Mouse (Mus musculus) embryo, embryonic 9.5 days (tissue): ENCODE measurements around the gene Mical2.

Source experiments
- DNase-seq: peaks from one replicate; pipeline ENCODE4 v3.0.0-alpha.2; 2017; ENCODE audit errors: extremely low spot score

Gene Mical2

DNA sequence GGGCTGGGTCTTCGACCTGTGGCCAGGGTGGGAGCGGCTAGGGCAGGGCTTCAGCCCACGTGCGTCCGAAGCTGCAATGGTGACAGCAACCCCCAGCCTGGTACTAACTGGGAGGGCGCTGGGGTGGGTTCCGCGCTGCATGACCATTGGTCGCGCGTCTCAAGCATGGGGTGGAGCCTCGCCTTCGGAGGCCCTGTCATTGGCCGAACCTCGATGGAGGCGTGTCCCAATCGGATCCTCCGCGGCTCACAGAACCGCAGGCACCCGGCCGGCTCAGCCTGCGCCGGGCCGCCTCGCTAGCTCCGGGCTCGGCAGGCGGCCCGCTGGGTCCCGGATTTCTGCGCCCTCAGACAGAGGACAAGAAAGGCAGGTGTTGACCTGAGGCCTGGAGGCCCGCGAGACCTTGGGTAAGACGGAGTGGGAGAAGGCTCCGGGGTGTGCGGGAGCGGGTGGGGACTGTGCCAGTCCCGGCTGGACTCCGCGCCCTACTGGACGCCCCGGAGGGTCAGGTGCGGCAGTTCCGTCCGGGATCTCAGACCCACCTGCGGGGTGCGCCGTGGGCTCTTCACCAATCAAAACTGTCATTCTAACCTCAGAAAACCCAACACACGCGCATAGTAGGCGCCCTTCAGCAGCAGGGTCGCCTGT, at the start of gene Mical2:
Gene Mical2, plus strand, starts transcription at position 242 of the 648 bp plus-strand sequence.
- DNase-seq = peak; percentile 87

DNA sequence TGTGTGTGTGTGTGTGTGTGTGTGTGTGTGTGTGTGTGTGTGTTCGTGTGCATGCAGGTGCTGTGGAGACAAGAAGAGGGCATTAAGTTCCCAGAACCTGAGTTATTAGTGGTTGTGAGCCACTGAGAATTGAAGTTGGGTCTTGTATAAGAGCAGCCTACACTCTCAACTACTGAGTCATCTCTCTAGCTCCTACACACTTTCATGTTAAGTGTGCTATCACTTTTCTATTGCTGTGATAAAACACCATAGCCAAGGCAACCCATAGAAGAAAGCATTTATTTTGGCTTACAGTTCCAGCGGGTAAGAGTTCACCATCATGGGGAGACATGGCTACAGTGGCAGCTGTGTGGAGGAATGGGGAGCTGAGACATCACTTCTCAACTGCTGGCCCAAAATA, 49.0 kb upstream of the Mical2 start:
- no peak for DNase-seq

DNA sequence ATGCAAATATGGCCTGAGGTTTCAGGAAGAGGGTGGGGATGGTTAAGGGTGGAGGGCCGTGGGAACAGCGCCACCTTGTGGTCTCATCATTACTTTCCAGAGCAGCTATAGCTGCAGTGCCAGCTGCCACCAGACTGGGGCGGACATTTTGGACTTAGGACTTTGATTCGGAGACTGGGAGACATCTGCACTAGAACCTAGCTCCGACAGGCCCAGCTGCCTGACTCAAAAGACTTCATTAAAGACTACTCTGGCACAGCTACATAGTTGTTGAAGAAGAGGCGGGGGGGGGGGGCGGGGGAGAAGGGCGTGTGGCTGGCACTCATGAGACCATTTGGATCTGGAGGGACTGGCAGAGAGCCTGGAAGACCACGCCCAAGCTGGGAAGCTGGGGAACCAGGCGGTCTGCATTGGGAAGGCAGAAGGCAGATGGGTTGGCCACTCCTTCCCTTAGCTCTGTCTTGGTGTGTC, 45.4 kb upstream of the Mical2 start:
- peak; percentile 83 for DNase-seq

DNA sequence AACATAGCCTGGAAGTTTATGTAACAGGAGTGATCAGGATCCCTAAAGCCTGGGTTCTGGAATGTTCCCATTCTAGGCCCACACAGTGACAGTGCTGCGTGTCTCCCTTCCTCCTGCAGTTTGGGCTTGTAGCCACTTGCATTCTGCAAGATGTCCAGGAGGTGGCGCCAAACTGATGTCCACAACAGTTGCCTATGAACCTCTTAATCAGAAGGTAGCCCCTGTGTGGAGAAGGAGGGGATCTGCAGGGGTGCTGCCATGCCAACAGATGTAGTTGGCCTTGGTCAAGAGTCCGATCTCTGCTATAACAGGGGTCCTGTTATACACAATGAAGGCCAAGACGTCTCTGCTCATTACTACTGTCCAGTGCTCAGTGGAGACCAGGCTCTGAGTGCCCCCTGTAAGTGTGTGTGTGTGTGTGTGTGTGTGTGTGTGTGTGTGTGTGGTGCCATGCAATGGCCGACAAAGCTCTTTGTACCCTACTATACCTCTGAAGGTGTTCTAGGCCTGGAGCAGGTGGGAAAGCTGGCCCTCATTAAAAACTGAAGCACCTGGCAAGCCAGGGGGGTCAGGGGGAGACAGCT, 42.3 kb upstream of the Mical2 start:
- peak; percentile 81 for DNase-seq

DNA sequence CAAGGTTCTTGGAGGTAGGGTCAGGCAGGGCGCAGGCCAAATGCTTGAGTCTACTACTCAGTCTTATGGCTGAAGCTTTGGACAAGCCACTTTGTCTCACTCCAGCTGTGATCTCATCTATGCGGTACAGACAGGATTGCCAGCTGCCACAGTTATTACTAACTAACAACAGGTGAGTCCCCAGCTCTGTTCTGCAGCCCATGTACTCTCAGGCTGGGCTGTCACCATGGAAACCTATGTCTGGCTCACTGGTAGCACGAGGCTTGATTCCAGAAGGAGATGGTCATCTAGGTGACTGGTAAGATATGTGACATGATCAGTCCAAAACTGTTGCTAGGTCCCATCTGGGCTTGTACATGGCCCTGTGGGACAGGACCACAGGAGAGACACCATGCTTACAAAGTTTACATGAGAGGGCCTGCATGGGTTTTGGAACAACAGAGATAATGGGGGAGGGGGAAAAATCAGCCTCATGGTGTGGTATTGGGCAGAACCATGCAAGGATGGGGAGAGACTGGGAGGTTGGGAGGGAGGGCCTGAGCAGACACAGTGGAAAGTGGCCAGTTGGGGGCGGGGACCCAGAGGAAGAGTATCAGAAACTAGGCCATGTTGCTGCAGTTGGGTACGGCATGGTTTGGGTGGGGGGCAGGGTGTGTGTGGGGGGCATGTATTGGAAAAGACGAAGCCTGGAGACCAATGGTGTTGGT, 41.0 kb upstream of the Mical2 start:
- DNase-seq = no peak

DNA sequence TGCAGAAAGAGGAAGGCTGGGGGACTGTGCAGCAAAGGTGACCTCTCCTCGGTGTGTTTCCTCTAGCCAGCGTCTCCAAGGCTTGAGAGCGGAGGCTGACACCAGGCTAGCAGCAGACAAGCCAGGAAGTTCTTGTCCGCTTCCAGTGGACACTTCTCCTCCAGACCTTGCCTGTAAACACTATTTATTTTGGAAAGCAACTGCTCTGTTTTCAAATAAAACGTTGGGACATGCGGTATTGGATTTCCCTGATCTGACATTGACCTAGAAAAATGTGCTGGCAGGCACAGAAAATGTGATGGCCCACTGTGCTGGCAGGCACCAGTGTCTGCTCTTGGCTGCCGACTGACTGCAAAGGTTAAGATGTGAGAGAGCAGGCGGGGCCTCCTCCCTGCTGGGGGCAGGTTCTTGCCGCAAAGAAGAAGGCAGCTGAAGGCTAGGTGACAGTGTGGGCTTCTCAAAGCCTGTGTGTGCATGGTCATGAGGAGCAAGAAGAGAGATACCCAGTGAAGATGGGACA, 40.4 kb upstream of the Mical2 start:
- no peak for DNase-seq

DNA sequence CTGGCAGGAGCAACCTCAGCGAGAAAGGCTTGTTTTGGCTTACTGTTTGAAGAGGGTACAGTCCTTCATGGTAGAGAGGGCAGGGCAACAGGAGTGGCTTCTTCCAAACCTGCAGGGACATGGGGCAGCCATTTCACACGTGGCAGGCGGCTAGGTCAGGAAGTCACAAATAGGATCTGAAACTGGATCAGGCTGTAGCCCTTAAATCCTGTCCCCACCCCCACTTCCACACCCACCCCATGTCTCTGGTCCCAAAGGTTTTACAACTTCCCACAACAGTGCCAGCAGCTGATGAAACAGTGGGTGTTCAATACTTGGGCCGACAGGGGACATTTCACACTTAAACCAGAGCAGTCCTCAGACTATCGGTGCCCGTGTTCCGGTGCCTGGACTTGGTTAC, 38.8 kb upstream of the Mical2 start:
- DNase-seq = no peak

DNA sequence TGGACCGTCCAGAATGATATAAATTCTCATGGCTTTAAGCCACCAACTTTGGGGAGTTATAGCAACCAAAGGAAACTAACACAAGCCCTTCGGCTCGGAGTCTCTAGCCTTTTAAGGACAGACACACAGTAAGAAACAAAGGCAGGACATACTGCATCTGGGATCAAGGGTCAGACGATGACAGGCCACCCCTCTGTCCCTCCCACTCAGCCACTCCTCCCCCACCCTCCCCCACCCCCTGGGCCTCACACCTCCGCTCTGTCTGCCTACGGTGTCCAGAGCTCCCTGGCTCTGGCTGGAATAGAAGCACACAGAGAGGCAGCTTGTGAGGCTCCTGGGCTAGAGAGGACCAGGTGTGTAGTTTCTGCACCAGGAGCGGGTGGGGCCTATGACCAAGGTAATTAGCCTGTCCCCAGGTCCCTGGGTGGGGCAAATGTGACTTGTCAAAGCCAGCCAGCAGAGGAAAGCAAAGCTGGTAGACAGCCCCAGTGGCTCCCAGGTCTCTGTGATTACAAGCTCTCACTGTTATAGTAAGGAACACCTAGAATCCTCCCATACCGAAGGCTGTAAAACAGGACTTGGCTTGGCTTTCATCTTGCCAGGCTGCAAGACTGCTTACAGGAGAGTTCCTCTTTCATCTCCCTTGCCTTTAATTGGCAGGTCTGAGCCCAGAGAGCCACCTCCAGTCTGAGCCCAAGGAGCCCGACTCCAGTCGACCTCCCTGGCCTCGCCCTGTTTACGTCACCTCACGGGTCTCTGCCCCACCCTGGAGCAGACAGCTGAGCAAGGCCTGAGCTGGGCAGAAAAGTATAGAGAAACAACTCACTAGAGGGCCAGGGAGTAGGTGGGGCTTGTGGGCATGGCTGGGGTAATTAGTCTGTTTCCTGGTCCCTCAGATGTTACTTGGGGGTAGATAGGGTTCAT, 37.9 kb upstream of the Mical2 start:
- no peak for DNase-seq

DNA sequence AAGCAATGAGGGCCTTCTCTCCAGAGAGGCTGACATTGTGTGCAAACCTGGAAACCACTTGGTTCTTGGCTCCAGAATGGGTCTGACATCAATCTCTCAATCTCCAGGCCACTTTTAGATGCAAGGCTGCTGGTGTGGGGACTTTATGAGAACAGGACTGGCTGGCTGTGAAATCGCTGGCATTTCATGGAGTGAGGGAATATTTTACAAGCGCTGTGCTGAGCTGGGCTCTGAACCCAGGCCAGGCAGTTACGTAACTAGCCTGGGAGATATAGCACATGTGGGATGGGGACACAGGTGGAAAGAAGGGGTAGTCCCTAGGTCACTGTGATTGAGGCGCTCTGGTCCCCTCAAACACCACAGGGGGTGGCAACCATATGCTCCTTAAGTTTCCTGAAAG, 33.4 kb upstream of the Mical2 start:
- DNase-seq = no peak

DNA sequence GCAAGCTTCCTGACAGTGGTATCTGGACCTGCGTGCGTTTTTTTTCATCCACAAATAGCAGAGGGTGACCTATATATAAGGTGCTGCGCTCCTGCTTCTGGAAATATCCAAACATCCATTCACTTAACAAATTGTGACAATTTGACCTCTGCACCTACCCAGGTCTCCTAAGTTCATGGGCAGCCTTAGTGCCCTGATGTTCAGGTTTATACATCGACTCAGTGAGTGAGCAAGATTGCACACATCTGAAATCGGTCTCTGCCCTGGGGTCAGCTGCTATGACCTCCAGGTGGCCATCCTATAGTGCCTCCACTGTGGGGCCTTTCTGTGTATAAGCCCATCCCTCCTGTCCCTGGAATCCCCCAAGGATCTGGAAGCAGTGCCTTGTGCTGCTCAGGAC, 32.9 kb upstream of the Mical2 start:
- no peak for DNase-seq

DNA sequence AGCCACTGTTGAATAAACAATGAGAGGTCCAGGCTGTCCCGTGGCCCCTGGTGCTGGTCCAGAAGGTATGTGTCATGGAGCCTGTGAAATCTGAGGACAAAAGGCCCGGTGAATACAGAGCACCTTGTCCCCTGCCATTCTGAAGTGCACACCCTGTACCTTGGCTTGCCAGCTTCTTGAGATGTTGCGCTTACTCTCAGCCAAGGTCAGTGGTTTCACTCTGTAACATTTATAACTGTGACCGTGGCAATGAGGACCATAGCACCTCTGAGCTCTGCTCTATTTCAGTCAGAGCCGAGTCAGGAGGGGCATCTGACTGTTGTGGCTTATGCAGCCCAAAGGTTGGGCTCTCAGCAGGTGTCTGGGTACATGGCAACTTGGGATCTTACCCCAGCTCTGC, 31.4 kb upstream of the Mical2 start:
- no peak for DNase-seq

DNA sequence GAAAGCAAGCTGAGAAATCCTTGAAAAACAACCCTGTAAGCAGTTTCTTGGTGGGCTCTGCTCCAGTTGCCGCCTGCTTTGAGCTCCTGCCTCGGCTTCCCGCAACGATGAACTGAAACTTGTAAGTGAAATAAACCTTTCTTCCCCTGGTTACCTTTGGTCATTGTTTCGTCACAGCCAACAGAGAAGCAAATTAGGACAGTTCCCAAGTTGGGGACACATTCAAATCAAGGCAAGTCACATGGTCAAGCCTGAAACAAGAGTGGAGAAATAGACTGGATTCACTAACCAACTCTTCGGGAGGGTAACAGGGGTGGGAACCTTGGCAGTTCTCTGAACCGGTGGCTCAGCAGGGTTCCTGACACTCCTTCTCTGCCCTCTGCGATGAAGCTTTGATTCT, 28.2 kb upstream of the Mical2 start:
- DNase-seq = no peak

DNA sequence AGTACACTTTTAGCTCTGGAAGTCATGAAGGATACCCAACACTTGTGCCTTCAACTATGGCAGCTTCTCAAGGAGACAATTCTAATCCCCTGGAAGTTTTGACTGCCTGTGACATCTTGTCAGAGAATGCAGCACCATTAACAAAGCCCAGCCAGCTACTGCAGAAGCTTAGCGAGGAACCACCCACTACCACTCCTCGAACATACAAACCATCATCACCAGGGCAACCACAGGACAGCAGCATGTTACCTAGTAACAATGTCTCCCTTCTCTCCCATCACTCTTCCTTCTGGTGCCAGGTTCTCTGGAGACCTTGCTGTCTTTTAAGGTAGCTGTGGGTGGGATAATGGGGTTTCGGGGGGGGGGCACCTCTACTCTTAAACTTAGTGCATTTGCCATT, 26.3 kb upstream of the Mical2 start:
- DNase-seq = no peak

DNA sequence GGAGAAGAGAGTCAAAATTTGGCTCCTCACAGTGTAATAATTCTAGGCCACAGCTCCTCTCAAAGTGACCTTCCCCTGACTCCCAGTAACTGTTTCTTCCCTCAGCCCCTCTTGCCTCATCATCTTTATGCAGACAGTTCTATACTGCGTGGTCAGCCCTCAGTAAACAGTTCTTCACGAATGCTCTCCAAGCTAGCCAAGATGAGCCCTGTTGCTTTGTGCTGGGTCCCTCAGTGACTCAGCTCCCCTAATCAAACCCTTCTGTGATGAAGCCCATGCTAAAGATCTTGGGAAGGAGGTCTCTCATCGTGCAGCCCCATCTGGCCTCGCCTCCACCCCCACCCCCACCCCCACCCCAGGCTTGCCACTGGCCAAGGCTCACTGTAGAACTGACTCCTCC, 24.9 kb upstream of the Mical2 start:
- DNase-seq = no peak

DNA sequence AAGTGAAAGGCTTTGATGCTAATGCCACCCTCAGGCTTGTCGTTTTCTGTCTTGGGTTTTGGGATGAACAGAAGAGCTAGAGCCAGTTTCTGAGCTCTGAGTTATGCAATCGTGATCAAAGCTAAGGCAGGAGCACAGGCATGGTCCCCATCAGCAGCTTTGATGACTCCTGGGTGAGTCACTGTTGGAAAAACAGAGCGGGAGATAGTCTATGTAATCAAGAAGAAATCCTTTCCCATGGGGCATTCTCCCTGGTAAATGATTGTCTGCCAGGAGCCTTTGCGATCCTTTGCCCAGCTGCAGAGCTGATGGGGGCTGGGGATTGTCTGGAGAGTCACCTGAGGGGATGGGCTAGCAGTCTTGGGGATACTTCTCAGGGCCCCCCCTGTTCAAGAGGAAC, 23.5 kb upstream of the Mical2 start:
- DNase-seq = no peak

DNA sequence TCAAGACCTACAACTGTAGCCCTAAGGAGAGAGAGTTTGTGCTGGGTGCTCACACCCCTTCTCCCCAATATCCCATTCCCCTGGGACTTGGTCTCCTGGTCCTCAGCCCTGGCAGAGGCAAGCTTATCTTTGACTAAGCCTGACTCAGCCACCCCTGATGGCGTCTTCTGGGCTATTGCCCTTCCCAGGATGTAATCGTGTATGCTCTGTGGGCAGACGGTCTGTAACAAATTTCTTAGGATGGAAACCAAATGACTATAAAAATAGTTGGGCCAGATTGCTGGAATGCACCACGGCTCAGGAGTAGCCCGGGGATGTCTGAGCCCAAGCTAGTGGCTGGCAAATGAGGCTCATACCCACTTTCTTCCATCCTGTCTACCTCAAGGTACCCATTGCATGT, 22.8 kb upstream of the Mical2 start:
- no peak for DNase-seq

DNA sequence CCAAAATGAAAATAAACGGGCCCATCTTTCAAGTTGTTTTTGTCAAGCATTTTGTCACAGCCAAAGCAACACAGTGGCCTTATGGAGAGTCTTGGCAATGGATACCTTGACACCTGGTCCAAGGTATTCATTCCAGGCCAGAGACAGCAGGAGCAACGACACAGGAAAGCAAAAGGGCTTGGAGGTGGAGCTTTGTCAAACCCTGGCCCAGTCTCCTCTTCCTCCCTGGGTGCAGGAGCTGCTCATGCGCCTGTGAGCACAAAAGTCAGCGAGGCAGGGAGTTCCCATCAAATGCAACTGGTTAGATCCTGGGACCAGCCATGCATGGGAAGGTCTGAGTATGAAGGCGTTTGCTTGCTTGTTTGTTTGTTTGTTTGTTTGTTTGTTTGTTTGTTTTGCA, 21.7 kb upstream of the Mical2 start:
- no peak for DNase-seq

DNA sequence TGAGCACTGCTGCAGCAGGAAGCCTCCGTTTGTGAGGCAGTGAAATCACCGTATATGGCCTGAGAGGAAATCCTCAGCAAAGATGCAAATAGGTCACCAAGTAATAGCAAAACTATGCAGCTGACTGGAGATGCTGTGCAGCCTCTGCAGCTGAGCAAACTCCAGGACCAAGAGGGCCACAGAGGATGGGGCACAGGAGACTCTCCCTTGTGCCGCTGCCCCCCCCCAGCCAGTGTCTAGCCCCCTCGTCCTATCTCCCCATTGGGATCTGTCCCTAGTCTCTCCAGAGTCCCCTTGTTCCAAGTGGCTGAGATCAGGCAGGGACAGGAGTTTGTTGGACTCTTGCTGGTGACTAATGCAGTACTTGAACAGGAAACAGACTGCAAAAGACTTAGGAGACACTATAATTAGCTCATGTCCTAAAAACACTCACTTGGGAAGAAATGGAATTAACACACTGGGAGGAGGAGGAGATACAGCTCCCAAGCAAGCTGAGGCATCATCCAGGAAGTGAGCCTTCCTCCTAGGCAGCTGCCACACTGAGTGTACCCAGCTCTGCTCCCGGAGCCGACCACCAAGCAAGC, 21.2 kb upstream of the Mical2 start:
- DNase-seq = no peak

DNA sequence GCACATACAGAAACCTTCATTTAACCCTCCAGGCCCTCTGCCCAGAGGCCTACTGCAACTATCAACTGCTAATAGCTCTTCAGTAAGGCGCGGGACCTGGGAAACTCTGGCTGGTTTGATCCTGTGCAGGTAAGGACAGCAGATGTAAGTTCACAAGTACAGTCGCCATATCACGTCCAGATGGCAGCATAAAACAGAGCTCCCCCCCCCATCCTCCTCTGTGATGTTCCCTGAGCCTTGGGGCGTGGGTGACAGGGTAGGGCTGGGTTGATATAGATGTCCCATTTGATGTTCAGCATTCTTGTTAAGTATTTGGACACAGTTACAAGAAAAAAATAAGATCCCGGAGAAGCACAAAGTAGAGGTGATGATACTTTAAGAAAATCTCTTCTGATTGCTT, 20.1 kb upstream of the Mical2 start:
- no peak for DNase-seq

DNA sequence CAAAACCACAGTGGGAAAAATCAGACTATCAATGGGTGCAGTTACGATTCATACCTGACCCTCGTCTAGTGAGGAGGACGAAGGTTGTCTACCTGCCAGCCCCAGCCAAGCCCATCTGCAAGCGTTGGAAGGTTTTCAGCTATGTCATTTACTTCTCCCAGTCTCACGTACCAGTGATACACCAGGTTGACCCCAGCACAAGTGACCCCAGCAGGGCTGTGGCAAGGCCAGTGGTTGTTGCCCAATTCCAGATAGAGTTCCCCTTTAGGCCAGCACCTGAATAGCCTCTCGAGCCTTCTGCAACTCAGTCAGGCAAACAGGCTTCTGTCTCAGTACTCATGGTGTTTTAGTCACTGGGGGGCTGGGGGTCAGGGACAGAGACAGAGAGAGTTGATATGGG, 17.9 kb upstream of the Mical2 start:
- no peak for DNase-seq

DNA sequence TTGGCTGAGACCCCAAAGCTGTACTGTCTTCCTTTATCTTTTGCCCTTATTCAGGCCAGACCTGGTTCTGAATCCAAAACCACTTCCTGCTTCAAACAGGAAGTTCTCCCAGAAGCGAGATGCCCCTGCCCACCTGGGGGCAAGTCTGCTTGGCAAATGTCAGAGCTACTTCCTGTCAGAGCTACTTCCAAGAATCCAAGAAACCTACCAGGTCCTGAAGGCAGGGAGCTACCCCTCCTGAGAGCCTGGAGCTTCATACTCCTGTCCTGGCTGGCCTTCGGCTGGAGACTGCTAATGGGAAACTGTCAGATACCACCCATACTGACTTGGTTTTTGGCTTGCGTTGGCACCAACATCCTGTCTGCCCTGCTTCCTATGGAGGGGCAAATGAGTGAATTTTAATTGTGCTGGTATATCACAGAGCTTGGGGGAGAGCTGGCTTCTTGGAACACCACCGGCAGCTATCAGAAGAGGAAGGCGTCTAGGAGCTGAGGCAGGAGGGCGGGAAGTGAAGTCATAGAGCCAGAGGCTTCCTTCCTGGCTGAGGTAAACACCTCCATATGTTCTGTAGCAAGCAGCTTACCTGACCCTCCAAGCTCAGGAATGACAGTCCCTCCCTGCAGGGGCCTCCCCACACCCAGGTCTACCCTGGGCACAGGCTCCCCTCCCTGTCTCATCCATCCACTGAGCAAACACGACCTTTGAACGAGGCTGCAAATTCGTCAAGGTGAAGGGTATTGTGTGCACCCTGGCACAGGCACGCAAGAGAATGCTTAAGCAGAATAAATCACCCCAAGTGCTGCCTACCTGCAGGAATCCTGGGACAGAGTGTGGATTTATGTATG, 17.1 kb upstream of the Mical2 start:
- no peak for DNase-seq
